10 mouse cellular contexts compared by ENCODE assay signal in genomic region chr2:34897820-34898219, GRCm38 (mm10). TPM values are rescaled to one million over a fixed set of nuclear protein-coding genes. Genes with fewer than 3 reads are reported as not detected.
A peak's percentile ranks its signal among the peaks of the same experiment; 100 is the strongest.
DNase-seq lines count a peak whose midpoint lies in the region; ATAC-seq and TF ChIP-seq lines count a peak whose summit lies in the region.
"Had no signal": no experiment of that assay in that cellular context is flagged by ENCODE, and none has a peak within 500 bp of the region (broad histone marks: within the 10 kb centered on the region; RNA-seq: fewer than 3 reads in every experiment).

No protein-coding gene starts in this region.

- TF ChIP-seq CTCF in layer of hippocampus, adult 2 months (conservative IDR thresholded peaks at IDR 0.05): peak; percentile 80

- peaks cover 30% of the 10 kb centered on the region for H3K36me3 ChIP-seq in liver, embryonic 15.5 days (replicated peaks)
- no peaks in the 10 kb centered on the region for H3K36me3 ChIP-seq in splenic B cell, adult 2 months (ENCODE audit: control insufficient read depth, insufficient read depth, low read length, poor library complexity, severe bottlenecking)
- H3K36me3 ChIP-seq: neural tube, embryonic 13.5 days had no signal

- H3K9ac ChIP-seq in liver, embryonic 15.5 days: no peak overlapping the region
- H3K9ac ChIP-seq: heart, embryonic 13.5 days; neural tube, embryonic 13.5 days had no signal

- no peak overlapping the region for H3K27ac ChIP-seq in layer of hippocampus, adult 2 months
- H3K27ac ChIP-seq in liver, embryonic 15.5 days (replicated peaks): no peak overlapping the region
- H3K27ac ChIP-seq: heart, embryonic 13.5 days; neural tube, embryonic 13.5 days had no signal

- H3K4me1 ChIP-seq in liver, embryonic 15.5 days (replicated peaks): peaks cover 11% of the 10 kb centered on the region
- H3K4me1 ChIP-seq: neural tube, embryonic 13.5 days had no signal

- H3K27me3 ChIP-seq in liver, embryonic 15.5 days: no peaks in the 10 kb centered on the region
- no peaks in the 10 kb centered on the region for H3K27me3 ChIP-seq in splenic B cell, adult 2 months (ENCODE audit: control insufficient read depth, insufficient read depth, low read length, poor library complexity, severe bottlenecking)
- H3K27me3 ChIP-seq: heart, embryonic 13.5 days; neural tube, embryonic 13.5 days had no signal

- H3K4me3 ChIP-seq in layer of hippocampus, adult 2 months: no peak overlapping the region
- no peak overlapping the region for H3K4me3 ChIP-seq in liver, embryonic 15.5 days (replicated peaks)
- H3K4me3 ChIP-seq: heart, embryonic 13.5 days; neural tube, embryonic 13.5 days had no signal

- H3K9me3 ChIP-seq in liver, embryonic 15.5 days (replicated peaks): no peaks in the 10 kb centered on the region
- H3K9me3 ChIP-seq: heart, embryonic 13.5 days; neural tube, embryonic 13.5 days had no signal

- no peak overlapping the region for H3K4me2 ChIP-seq in liver, embryonic 15.5 days
- H3K4me2 ChIP-seq: heart, embryonic 13.5 days; neural tube, embryonic 13.5 days had no signal

- WGBS in liver, embryonic 15.5 days (ENCODE audit: insufficient replicate concordance): 23% methylated on average over 10 of the region's 10 CpGs

- peak; percentile 61; the same call in 1 of the 2 replicates for ATAC-seq in granulocyte monocyte progenitor cell, adult 5-6 weeks (replicated peaks; ENCODE audit: poor library complexity, severe bottlenecking)
- ATAC-seq in liver, embryonic 15.5 days (ENCODE audit: insufficient read depth): peak; percentile 32
- ATAC-seq in inflammation-experienced regulatory T-cells, adult 6 months: no peak

- DNase-seq in layer of hippocampus, adult 2 months (ENCODE audit: low spot score in 2 of 2): no peak
- DNase-seq in layer of hippocampus, postnatal 14 days (ENCODE audit: low spot score in 2 of 2): no peak
- DNase-seq in ZHBTc4 (ENCODE audit: low read depth, low spot score): peak; percentile 85
- peak; percentile 57 for DNase-seq in splenic B cell, adult 2 months (ENCODE audit: low read depth, low spot score)
- DNase-seq in frontal cortex, postnatal 14 days (ENCODE audit: low spot score in 2 of 2): no peak

RNA-seq across cellular contexts. Expression of gene Phf19, which starts 16.0 kb away (rescaled TPM):
- 1 to 10 TPM; 1.1 to 1.2 TPM for total RNA-seq in layer of hippocampus, adult 2 months (2021)
- 1 to 10 TPM; 1.0 to 2.2 TPM for total RNA-seq in layer of hippocampus, postnatal 14 days (2021)
- total RNA-seq in granulocyte monocyte progenitor cell, adult 5-6 weeks (2014; fragmentation: Nextera tagmentation): 22.6 and 25.9 TPM in 2 replicates
- 5.9 and 7.9 TPM in 2 replicates for total RNA-seq in granulocyte monocyte progenitor cell, adult 5-6 weeks (2017)
- 1.5 and 1.8 TPM in 2 replicates for polyA plus RNA-seq in liver, embryonic 15.5 days (2015; fragmentation: Nextera tagmentation; extraction: Ambion mirVana)
- polyA plus RNA-seq in inflammation-experienced regulatory T-cells, adult 6 months (2017; shearing (Covaris generic)): 1 to 10 TPM; 1.1 to 3.9 (median 1.2) TPM

RNA-seq across cellular contexts. Expression of gene Psmd5, which starts 23.1 kb away (rescaled TPM):
- 10 to 100 TPM; 36.1 to 43.1 TPM for total RNA-seq in layer of hippocampus, adult 2 months (2021)
- total RNA-seq in layer of hippocampus, postnatal 14 days (2021): 10 to 100 TPM; 37.3 to 42.7 TPM
- 64.4 and 67.3 TPM in 2 replicates for total RNA-seq in granulocyte monocyte progenitor cell, adult 5-6 weeks (2014; fragmentation: Nextera tagmentation)
- total RNA-seq in granulocyte monocyte progenitor cell, adult 5-6 weeks (2017): 36.8 and 60.4 TPM in 2 replicates
- 67.5 and 71.5 TPM in 2 replicates for polyA plus RNA-seq in liver, embryonic 15.5 days (2015; fragmentation: Nextera tagmentation; extraction: Ambion mirVana)
- polyA plus RNA-seq in inflammation-experienced regulatory T-cells, adult 6 months (2017; shearing (Covaris generic)): 10 to 100 TPM; 60.2 to 83.4 (median 72.6) TPM

RNA-seq across cellular contexts. Expression of gene Cutal, which starts 23.6 kb away (rescaled TPM):
- total RNA-seq in layer of hippocampus, adult 2 months (2021): under 1 TPM; 0.15 to 0.41 TPM
- total RNA-seq in layer of hippocampus, postnatal 14 days (2021): 1 to 10 TPM in 1 of 2 experiments, under 1 TPM in 1; 0.65 to 1.0 TPM
- total RNA-seq in granulocyte monocyte progenitor cell, adult 5-6 weeks (2014; fragmentation: Nextera tagmentation): not detected in 2 replicates
- total RNA-seq in granulocyte monocyte progenitor cell, adult 5-6 weeks (2017): not detected in 2 replicates
- polyA plus RNA-seq in liver, embryonic 15.5 days (2015; fragmentation: Nextera tagmentation; extraction: Ambion mirVana): 8.2 and 8.4 TPM in 2 replicates
- polyA plus RNA-seq in inflammation-experienced regulatory T-cells, adult 6 months (2017; shearing (Covaris generic)): not detected

Comparison
In these comparisons a context has a peak if more than half of its experiments do, and no peak if none do; other contexts are left out.
1. DNase-seq: peak in ZHBTc4 (single experiment) and splenic B cell, adult 2 months (single experiment); none in layer of hippocampus, adult 2 months (0 of 2), layer of hippocampus, postnatal 14 days (0 of 2) and frontal cortex, postnatal 14 days (0 of 2).